Mouse (Mus musculus): ENCODE data around the gene Olfr785. TPM values are rescaled to one million over a fixed set of nuclear protein-coding genes. Genes with fewer than 3 reads are reported as not detected.
"Not testable (repeated sequence)": the region's sequence is repeated elsewhere in the genome, so short reads cannot be mapped to it uniquely, and the experiment has no call there.

Gene Olfr785
- total RNA-seq (2021), result not detected
- long read RNA-seq, experiment 1, result 0 reads
- long read RNA-seq, experiment 2, result 0 reads

- no peak for DNase-seq (ENCODE audit: low spot score in 2 of 2)
Observed at GRCm38 (mm10) chr10:129405126-129405525, at the start of gene Olfr785. Gene Olfr785 (plus strand): TSS chr10:129405426.

DNA sequence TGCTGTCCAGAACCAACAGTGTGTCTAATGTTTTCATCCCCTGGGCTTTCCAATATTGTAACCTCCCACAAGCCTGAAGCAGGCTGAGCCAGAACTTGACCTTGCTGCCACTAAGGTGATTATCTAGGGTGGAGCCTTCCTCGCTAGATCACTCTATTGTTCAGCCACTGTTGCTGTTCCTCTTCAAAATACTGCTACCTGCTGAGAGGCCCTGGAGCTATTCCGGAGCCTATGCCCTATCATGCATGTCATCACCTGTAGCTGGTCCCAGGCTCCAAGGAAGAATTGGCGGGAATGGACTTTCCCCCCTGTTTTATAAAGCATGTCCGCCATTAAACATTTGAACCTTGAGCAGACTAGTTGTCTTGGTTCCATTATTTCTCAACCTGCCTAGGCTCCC lies 48.7 kb upstream of the Olfr785 start:
- DNase-seq (ENCODE audit: low spot score in 2 of 2), result not testable (repeated sequence)

- no peak for DNase-seq (ENCODE audit: low spot score in 2 of 2)
Observed at GRCm38 (mm10) chr10:129357307-129357706, 47.9 kb upstream of the Olfr785 start.

GRCm38 (mm10) chr10:129374051-129374450 lies 31.2 kb upstream of the Olfr785 start:
- not testable (repeated sequence) for DNase-seq (ENCODE audit: low spot score in 2 of 2)

DNA sequence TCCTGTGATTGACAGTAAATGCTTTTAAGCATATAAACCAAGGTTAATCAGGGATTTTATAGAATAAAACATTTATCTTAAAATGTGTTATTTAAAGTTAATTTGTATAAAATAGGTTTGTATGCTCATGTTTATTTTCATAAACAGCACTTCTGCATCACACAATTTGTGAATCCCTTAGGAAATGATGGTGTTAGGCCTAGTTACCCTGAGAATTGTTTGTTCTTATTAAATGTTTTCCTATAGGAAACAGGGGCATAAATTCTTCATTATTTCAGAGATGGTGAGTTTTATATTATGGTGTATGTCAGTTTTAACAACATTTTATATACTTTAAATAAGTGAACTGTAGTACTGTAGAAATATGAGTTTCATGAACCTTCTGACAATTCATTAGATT lies 21.4 kb upstream of the Olfr785 start, which contains the start of gene Olfr784:
Gene Olfr784, plus strand, starts transcription at position 301 of the 400 bp plus-strand sequence.
- no peak for DNase-seq (ENCODE audit: low spot score in 2 of 2)

GRCm38 (mm10) chr10:129400892-129401291 lies 4.3 kb upstream of the Olfr785 start:
- DNase-seq (ENCODE audit: low spot score in 2 of 2), result no peak

DNA sequence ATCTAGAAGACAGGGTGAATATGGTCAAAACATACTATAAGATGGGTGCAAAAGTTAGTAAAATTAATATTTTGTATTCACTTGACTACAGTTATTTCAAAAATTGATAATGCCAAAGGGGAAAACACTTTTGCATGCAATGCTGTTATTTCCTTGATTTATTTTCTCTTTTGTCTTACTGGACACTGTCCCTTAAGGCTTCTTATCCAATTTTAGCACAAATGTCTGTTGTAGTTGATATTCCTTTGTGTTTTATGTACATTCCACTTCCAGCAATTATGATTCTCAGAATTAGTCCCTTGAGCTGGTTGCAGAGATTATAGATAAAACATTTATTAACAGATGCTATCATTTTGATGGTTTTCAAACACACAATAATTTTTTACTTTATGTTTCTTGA lies 21.8 kb downstream of the Olfr785 start, which contains the start of gene Olfr786:
Gene Olfr786, plus strand, starts transcription at position 301 of the 400 bp plus-strand sequence.
- no peak for DNase-seq (ENCODE audit: low spot score in 2 of 2)

Other genes starting within 250 kb of the Olfr785 start
- gene Olfr771, start 240.7 kb upstream of the Olfr785 start, total RNA-seq (2021), result not detected
- gene Olfr772, start 227.5 kb upstream of the Olfr785 start, total RNA-seq (2021), result not detected
- not detected for gene Olfr773, start 218.0 kb upstream of the Olfr785 start, total RNA-seq (2021)
- gene Olfr774, start 169.2 kb upstream of the Olfr785 start, total RNA-seq (2021), result not detected
- gene Olfr775, start 157.0 kb upstream of the Olfr785 start, total RNA-seq (2021), result not detected
- not detected for gene Olfr776, start 146.3 kb upstream of the Olfr785 start, total RNA-seq (2021)
- not detected for gene Olfr777, start 133.9 kb upstream of the Olfr785 start, total RNA-seq (2021)
- gene Olfr780, start 87.3 kb upstream of the Olfr785 start, total RNA-seq (2021), result not detected
- not detected for gene Olfr781, start 76.6 kb upstream of the Olfr785 start, total RNA-seq (2021)
- gene Olfr782, start 56.6 kb upstream of the Olfr785 start, total RNA-seq (2021), result not detected
- under 1 TPM in 1 of 2 experiments, not detected in 1; 0.08 TPM for gene Olfr784, start 21.3 kb upstream of the Olfr785 start, total RNA-seq (2021)
- not detected for gene Olfr786, start 21.9 kb downstream of the Olfr785 start, total RNA-seq (2021)
- gene Olfr787, start 56.4 kb downstream of the Olfr785 start, total RNA-seq (2021), result not detected
- gene Olfr788, start 65.6 kb downstream of the Olfr785 start, total RNA-seq (2021), result not detected
- gene Olfr789, start 79.3 kb downstream of the Olfr785 start, total RNA-seq (2021), result not detected
- gene Olfr790, start 93.1 kb downstream of the Olfr785 start, total RNA-seq (2021), result not detected
- gene Olfr791, start 116.4 kb downstream of the Olfr785 start, total RNA-seq (2021), result not detected
- gene Olfr792, start 133.7 kb downstream of the Olfr785 start, total RNA-seq (2021), result not detected
- not detected for gene Olfr794, start 162.2 kb downstream of the Olfr785 start, total RNA-seq (2021)
- not detected for gene Olfr796, start 207.1 kb downstream of the Olfr785 start, total RNA-seq (2021)
- not detected for gene Olfr798, start 222.5 kb downstream of the Olfr785 start, total RNA-seq (2021)
- not detected for gene Olfr799, start 232.1 kb downstream of the Olfr785 start, total RNA-seq (2021)